Mouse (Mus musculus) myocyte (in vitro differentiated cells): ENCODE measurements around the gene Samd4b. TPM values are rescaled to one million over a fixed set of nuclear protein-coding genes. Genes with fewer than 3 reads are reported as not detected.

Experiments used
- H3K27me3 ChIP-seq: one replicate; pipeline ENCODE4 v1.6.1; 2011; ENCODE audit not compliant: control insufficient read depth, insufficient read depth, insufficient read length
- H3K36me3 ChIP-seq: one replicate; pipeline ENCODE4 v1.6.1; 2011; ENCODE audit not compliant: control insufficient read depth, insufficient read depth
- H3K4me2 ChIP-seq: one replicate; pipeline ENCODE4 v1.6.1; 2011; ENCODE audit warnings: low read depth, control low read depth
- H3K4me3 ChIP-seq: one replicate; pipeline ENCODE4 v1.5.1; 2011; ENCODE audit warnings: mild to moderate bottlenecking, control low read depth, moderate library complexity
- H3K79me2 ChIP-seq: one replicate; pipeline ENCODE4 v1.6.1; 2011; ENCODE audit not compliant: control insufficient read depth, insufficient read depth
- H3ac ChIP-seq: one replicate; pipeline ENCODE4 v1.6.1; 2011; ENCODE audit not compliant: control insufficient read depth, insufficient read length
- CEBPB ChIP-seq: IDR thresholded peaks from 2 replicates; pipeline ENCODE4 v1.6.1; 2011; ENCODE audit warnings: mild to moderate bottlenecking, moderate library complexity; ENCODE audit not compliant: poor library complexity, insufficient read depth, severe bottlenecking
- E2F4 ChIP-seq: IDR thresholded peaks from one replicate; pipeline ENCODE4 v1.6.1; 2011; ENCODE audit warnings: mild to moderate bottlenecking, control low read depth, moderate library complexity; ENCODE audit not compliant: insufficient read depth
- MAX ChIP-seq: IDR thresholded peaks from one replicate; pipeline ENCODE4 v1.6.1; 2011; ENCODE audit warnings: low read depth, mild to moderate bottlenecking, control low read depth
- MYOD1 ChIP-seq, 3 experiments: IDR thresholded peaks; one replicate each; pipeline ENCODE4 v1.6.1; 2011; ENCODE audit warnings: control low read depth in 2 of 3, low read depth in 2 of 3, mild to moderate bottlenecking in 2 of 3, moderate library complexity in 1 of 3; ENCODE audit not compliant: insufficient read length in 2 of 3, control insufficient read depth in 1 of 3
- MYOG ChIP-seq, 3 experiments: IDR thresholded peaks; one replicate each; pipeline ENCODE4 v1.6.1; 2011; ENCODE audit warnings: control low read depth in 2 of 3, low read depth in 2 of 3, mild to moderate bottlenecking in 2 of 3; ENCODE audit not compliant: insufficient read length in 2 of 3, control insufficient read depth in 1 of 3, insufficient read depth in 1 of 3
- POLR2A ChIP-seq: IDR thresholded peaks from one replicate; pipeline ENCODE4 v1.6.1; 2011; ENCODE audit warnings: low read depth, mild to moderate bottlenecking, control low read depth, moderate library complexity; ENCODE audit not compliant: insufficient read length
- POLR2AphosphoS2 ChIP-seq: IDR thresholded peaks from one replicate; pipeline ENCODE4 v1.6.1; 2011; ENCODE audit warnings: low read depth, control low read depth; ENCODE audit not compliant: insufficient read length
- REST ChIP-seq: IDR thresholded peaks from one replicate; pipeline ENCODE4 v1.6.1; 2011; ENCODE audit warnings: mild to moderate bottlenecking, control low read depth, moderate library complexity; ENCODE audit not compliant: insufficient read depth, insufficient read length
- SRF ChIP-seq: IDR thresholded peaks from one replicate; pipeline ENCODE4 v1.6.1; 2011; ENCODE audit warnings: low read depth; ENCODE audit not compliant: control insufficient read depth, insufficient read length
- TCF12 ChIP-seq: IDR thresholded peaks from one replicate; pipeline ENCODE4 v1.6.1; 2011; ENCODE audit warnings: mild to moderate bottlenecking, control low read depth; ENCODE audit not compliant: poor library complexity, insufficient read depth, severe bottlenecking
- TCF3 ChIP-seq: IDR thresholded peaks from one replicate; pipeline ENCODE4 v1.6.1; 2011; ENCODE audit warnings: low read depth, control low read depth; ENCODE audit not compliant: insufficient read length
- USF1 ChIP-seq: IDR thresholded peaks from one replicate; pipeline ENCODE4 v1.6.1; 2011; ENCODE audit warnings: low read depth, mild to moderate bottlenecking, control low read depth, moderate library complexity
- polyA plus RNA-seq: library from polyadenylated mRNA; unstranded; fragments of >200 nt; fragmentation: generic; extraction: Trizol; gene quantifications from one replicate; pipeline ENCODE4 v1.2.1, GENCODE M21; 2012; ENCODE audit warnings: missing spikeins

The Samd4b gene
- polyA plus RNA-seq, 1 experiment: 29.4 TPM

GRCm38 (mm10) chr7:28561967-28562366 is 36.0 kb downstream of the Samd4b start:
- no peaks in the 10 kb centered on the region for H3K79me2 ChIP-seq
- H3K36me3 ChIP-seq: no peaks in the 10 kb centered on the region
- no peak overlapping the region for H3K4me3 ChIP-seq
- no peak overlapping the region for H3ac ChIP-seq
- H3K27me3 ChIP-seq: no peaks in the 10 kb centered on the region
- TF ChIP-seq MYOD1 (IDR thresholded peaks at IDR 0.05; ENCODE audit: control insufficient read depth in 1 of 3, insufficient read length in 2 of 3, low read depth in 2 of 3): peak in 1 of 3 experiments; percentile 25
- no peak for TF ChIP-seq CEBPB
- H3K4me2 ChIP-seq: no peak overlapping the region

- Histone ChIP-seq H3K4me3 (no peak overlapping the region), H3K4me2 (no peak overlapping the region), H3ac (no peak overlapping the region), H3K79me2 (no peaks in the 10 kb centered on the region), H3K36me3 (no peaks in the 10 kb centered on the region), H3K27me3 (no peaks in the 10 kb centered on the region)
- TF ChIP-seq CEBPB: no peak
- TF ChIP-seq MYOG (IDR thresholded peaks at IDR 0.05; ENCODE audit: control insufficient read depth in 1 of 3, insufficient read depth in 1 of 3, insufficient read length in 2 of 3, low read depth in 2 of 3): no peak
- no peak for TF ChIP-seq MAX
- TF ChIP-seq SRF: no peak
- TF ChIP-seq TCF3: no peak
- TF ChIP-seq POLR2A: no peak
- TF ChIP-seq POLR2AphosphoS2: no peak
- no peak for TF ChIP-seq TCF12
- no peak for TF ChIP-seq REST
- no peak for TF ChIP-seq MYOD1 (IDR thresholded peaks at IDR 0.05; ENCODE audit: control insufficient read depth in 1 of 3, insufficient read length in 2 of 3, low read depth in 2 of 3)
- TF ChIP-seq USF1: no peak
- no peak for TF ChIP-seq E2F4
Observed at GRCm38 (mm10) chr7:28560856-28561255, 37.1 kb downstream of the Samd4b start.

GRCm38 (mm10) chr7:28558486-28558885 is 39.5 kb downstream of the Samd4b start:
- H3ac ChIP-seq: no peak overlapping the region
- no peaks in the 10 kb centered on the region for H3K36me3 ChIP-seq
- TF ChIP-seq E2F4 (no peak), MYOG (IDR thresholded peaks at IDR 0.05; ENCODE audit: control insufficient read depth in 1 of 3, insufficient read depth in 1 of 3, insufficient read length in 2 of 3, low read depth in 2 of 3) (peak in 1 of 3 experiments; percentile 63), SRF (no peak), REST (no peak), MAX (no peak), TCF12 (no peak), POLR2A (no peak), USF1 (no peak), TCF3 (no peak), CEBPB (no peak), POLR2AphosphoS2 (no peak), MYOD1 (IDR thresholded peaks at IDR 0.05; ENCODE audit: control insufficient read depth in 1 of 3, insufficient read length in 2 of 3, low read depth in 2 of 3) (peak in 1 of 3 experiments; percentile 13)
- no peaks in the 10 kb centered on the region for H3K79me2 ChIP-seq
- no peaks in the 10 kb centered on the region for H3K27me3 ChIP-seq
- no peak overlapping the region for H3K4me2 ChIP-seq
- H3K4me3 ChIP-seq: no peak overlapping the region

GRCm38 (mm10) chr7:28557708-28558107 is 40.2 kb downstream of the Samd4b start:
- H3K27me3 ChIP-seq: no peaks in the 10 kb centered on the region
- no peaks in the 10 kb centered on the region for H3K79me2 ChIP-seq
- H3ac ChIP-seq: no peak overlapping the region
- no peaks in the 10 kb centered on the region for H3K36me3 ChIP-seq
- H3K4me2 ChIP-seq: peak overlapping the region; percentile 50
- no peak overlapping the region for H3K4me3 ChIP-seq
- TF ChIP-seq REST (no peak), MYOD1 (IDR thresholded peaks at IDR 0.05; ENCODE audit: control insufficient read depth in 1 of 3, insufficient read length in 2 of 3, low read depth in 2 of 3) (peak; percentile 78 to 96 (median 94)), MYOG (IDR thresholded peaks at IDR 0.05; ENCODE audit: control insufficient read depth in 1 of 3, insufficient read depth in 1 of 3, insufficient read length in 2 of 3, low read depth in 2 of 3) (peak; percentile 91 to 100 (median 94)), TCF3 (peak; percentile 84), CEBPB (no peak), E2F4 (no peak), TCF12 (peak; percentile 94), SRF (no peak), USF1 (no peak), POLR2AphosphoS2 (no peak), POLR2A (peak; percentile 22), MAX (no peak)

GRCm38 (mm10) chr7:28557069-28557468 is 40.9 kb downstream of the Samd4b start:
- Histone ChIP-seq H3K79me2 (no peaks in the 10 kb centered on the region), H3K4me3 (no peak overlapping the region), H3ac (no peak overlapping the region), H3K36me3 (no peaks in the 10 kb centered on the region), H3K27me3 (no peaks in the 10 kb centered on the region), H3K4me2 (peak overlapping the region; percentile 50)
- TF ChIP-seq TCF3 (peak; percentile 70), TCF12 (no peak), MAX (no peak), E2F4 (no peak), MYOG (IDR thresholded peaks at IDR 0.05; ENCODE audit: control insufficient read depth in 1 of 3, insufficient read depth in 1 of 3, insufficient read length in 2 of 3, low read depth in 2 of 3) (peak; percentile 24 to 96 (median 60)), POLR2A (no peak), SRF (peak; percentile 9), MYOD1 (IDR thresholded peaks at IDR 0.05; ENCODE audit: control insufficient read depth in 1 of 3, insufficient read length in 2 of 3, low read depth in 2 of 3) (peak in 2 of 3 experiments; percentile 72 to 90)
